Mouse (Mus musculus): Measurements from ENCODE around the gene Mthfd1l.

DNA sequence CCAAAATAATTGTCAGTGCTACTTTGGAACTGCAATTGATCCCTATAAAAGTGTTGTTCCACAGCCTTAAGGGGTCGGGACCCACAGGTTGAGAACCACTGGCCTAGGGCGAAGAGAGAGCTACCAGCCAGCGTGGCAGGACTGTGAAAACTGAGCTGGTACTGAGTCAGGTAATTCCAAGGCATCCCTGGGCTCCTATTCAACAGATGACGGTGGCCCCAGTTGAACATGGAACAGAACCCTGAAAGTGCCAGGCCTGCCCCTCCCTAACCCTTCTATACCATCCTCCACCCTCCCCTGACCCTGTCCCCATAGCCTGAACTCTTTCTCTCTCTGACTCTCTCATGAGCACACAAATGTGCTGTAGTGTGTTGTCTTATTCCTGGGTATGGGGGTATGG, 77.3 kb downstream of the Mthfd1l start:
- TF ChIP-seq CTCF (IDR thresholded peaks at IDR 0.05; ENCODE audit: low read depth, low read length) (no peak), POLR2A (IDR thresholded peaks at IDR 0.05; ENCODE audit: borderline replicate concordance, low read depth, low read length) (no peak)

All from bone marrow macrophage, adult 2 months (primary cell).